Comparison of ENCODE assay signal across 8 mouse cellular contexts in genomic region chr2:157663584-157664375, GRCm38 (mm10).
A peak's percentile ranks its signal among the peaks of the same experiment; 100 is the strongest.
DNase-seq lines count a peak whose midpoint lies in the region; ATAC-seq lines count a peak whose summit lies in the region.

No protein-coding gene starts in this region.

- H3K4me1 ChIP-seq in embryonic facial prominence, embryonic 14.5 days (ENCODE audit: control insufficient read depth, insufficient read depth, low read length), result no peaks in the 10 kb centered on the region
- H3K4me1 ChIP-seq in forebrain, embryonic 15.5 days, result no peaks in the 10 kb centered on the region; the same call in 1 of the 2 replicates

- no peaks in the 10 kb centered on the region for H3K36me3 ChIP-seq in embryonic facial prominence, embryonic 14.5 days (ENCODE audit: control insufficient read depth, insufficient read depth, low read length)
- H3K36me3 ChIP-seq in forebrain, embryonic 15.5 days, result no peaks in the 10 kb centered on the region

- H3K27ac ChIP-seq in embryonic facial prominence, embryonic 14.5 days (replicated peaks; ENCODE audit: low read depth, low read length), result no peak overlapping the region
- H3K27ac ChIP-seq in forebrain, embryonic 15.5 days (replicated peaks), result no peak overlapping the region

- H3K9ac ChIP-seq in embryonic facial prominence, embryonic 14.5 days (ENCODE audit: low read depth, low read length), result no peak overlapping the region
- no peak overlapping the region for H3K9ac ChIP-seq in forebrain, embryonic 15.5 days (replicated peaks)

- H3K4me2 ChIP-seq in embryonic facial prominence, embryonic 14.5 days (ENCODE audit: low read depth, low read length), result no peak overlapping the region
- no peak overlapping the region for H3K4me2 ChIP-seq in forebrain, embryonic 15.5 days (replicated peaks)

- H3K27me3 ChIP-seq in embryonic facial prominence, embryonic 14.5 days (replicated peaks; ENCODE audit: control insufficient read depth, insufficient read depth, low read length), result no peaks in the 10 kb centered on the region
- H3K27me3 ChIP-seq in forebrain, embryonic 15.5 days, result no peaks in the 10 kb centered on the region

- DNase-seq in left cerebral cortex, postnatal 4 days, result peak; percentile 53
- no peak for DNase-seq in left cerebral cortex, adult 11 months (ENCODE audit: low spot score)
- peak; percentile 44 to 54 for DNase-seq in adrenal gland, adult 18-20 months (ENCODE audit: low spot score in 2 of 2)
- DNase-seq in embryonic facial prominence, embryonic 14.5 days (ENCODE audit: low spot score), result peak; percentile 72
- DNase-seq in lung, postnatal 14 days, result peak; percentile 70
- peak; percentile 56 for DNase-seq in thymus, postnatal 0 days (ENCODE audit: low spot score)
- DNase-seq in layer of hippocampus, adult 9-11 months, result no peak

- 30% methylated on average over 20 of the region's 20 CpGs for WGBS in embryonic facial prominence, embryonic 14.5 days
- 32% methylated on average over 20 of the region's 20 CpGs for WGBS in forebrain, embryonic 15.5 days

- intact Hi-C loops in left cerebral cortex, postnatal 4 days (cut with DNase I), result no loop called here

- no peak for ATAC-seq in embryonic facial prominence, embryonic 14.5 days (ENCODE audit: low read depth)
- no peak for ATAC-seq in forebrain, embryonic 15.5 days (replicated peaks)

- no peak overlapping the region for H3K4me3 ChIP-seq in embryonic facial prominence, embryonic 14.5 days (ENCODE audit: low read depth, low read length)
- H3K4me3 ChIP-seq in forebrain, embryonic 15.5 days, result no peak overlapping the region

- no peaks in the 10 kb centered on the region for H3K9me3 ChIP-seq in embryonic facial prominence, embryonic 14.5 days (ENCODE audit: control insufficient read depth, low read length)
- no peaks in the 10 kb centered on the region for H3K9me3 ChIP-seq in forebrain, embryonic 15.5 days

Comparison
In these comparisons a context has a peak if more than half of its experiments do, and no peak if none do; other contexts are left out.
1. DNase-seq: peak in left cerebral cortex, postnatal 4 days (single experiment), adrenal gland, adult 18-20 months (2 of 2), embryonic facial prominence, embryonic 14.5 days (single experiment), lung, postnatal 14 days (single experiment) and thymus, postnatal 0 days (single experiment); none in left cerebral cortex, adult 11 months (single experiment) and layer of hippocampus, adult 9-11 months (single experiment).